8 mouse cellular contexts compared by ENCODE assay signal in the genomic region with DNA sequence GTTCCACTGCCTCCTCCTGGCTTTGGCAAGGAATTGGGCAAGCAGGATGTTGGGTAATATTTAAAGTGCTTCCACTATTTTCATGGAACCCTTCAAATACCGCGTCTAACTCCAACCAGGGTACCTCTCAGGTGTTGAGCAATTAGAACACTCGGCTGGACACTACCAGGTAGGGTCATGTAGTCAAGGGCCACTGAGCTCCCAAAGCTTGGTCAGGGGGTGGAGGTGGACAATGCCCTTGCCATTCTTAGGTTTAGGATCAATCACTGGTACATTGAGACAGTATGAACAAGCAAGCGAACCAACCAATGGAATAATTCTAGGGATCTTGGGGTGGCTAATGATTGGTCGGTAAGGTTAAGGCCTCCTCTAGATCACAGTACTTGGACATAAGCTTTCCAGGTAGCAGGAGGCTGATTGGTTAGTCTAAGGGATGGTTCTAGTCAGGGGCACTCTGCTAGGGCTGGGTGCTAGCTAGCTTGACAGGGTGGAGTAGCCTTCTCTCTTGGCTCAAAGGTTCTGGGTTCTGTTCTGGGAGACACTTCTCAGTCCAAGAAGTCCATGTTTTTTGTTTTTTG. TPM values are rescaled to one million over a fixed set of nuclear protein-coding genes. Genes with fewer than 3 reads are reported as not detected.
A peak's percentile ranks its signal among the peaks of the same experiment; 100 is the strongest.
DNase-seq lines count a peak whose midpoint lies in the region; ATAC-seq and TF ChIP-seq lines count a peak whose summit lies in the region.

No protein-coding gene starts in this region.

- peak overlapping the region; percentile 66; the same call in 1 of the 2 replicates for H3K4me3 ChIP-seq in left cerebral cortex, adult 2 months
- peak overlapping the region; percentile 66 for H3K4me3 ChIP-seq in forebrain, embryonic 10.5 days
- H3K4me3 ChIP-seq in intestine, postnatal 0 days (ENCODE audit: low read depth, low read length), result peak overlapping the region; percentile 33
- H3K4me3 ChIP-seq in neural tube, embryonic 12.5 days, result peak overlapping the region; percentile 54; the same call in 1 of the 2 replicates

- no peak for DNase-seq in left cerebral cortex, adult 2 months (ENCODE audit: extremely low spot score in 1 of 2, low spot score in 2 of 2)
- DNase-seq in left cerebral cortex, postnatal 14 days (ENCODE audit: low spot score in 2 of 2), result no peak
- no peak for DNase-seq in forebrain, embryonic 10.5 days (ENCODE audit: extremely low spot score, low spot score)
- no peak for DNase-seq in layer of hippocampus, adult 8-10 months (ENCODE audit: low spot score in 2 of 2)
- DNase-seq in right cerebral cortex, postnatal 36 days (ENCODE audit: low spot score in 2 of 2), result no peak
- DNase-seq in embryo, embryonic 11 days, result no peak

- H3K4me1 ChIP-seq in forebrain, embryonic 10.5 days, result peaks cover 55% of the 10 kb centered on the region
- H3K4me1 ChIP-seq in intestine, postnatal 0 days (replicated peaks; ENCODE audit: control insufficient read depth, insufficient read depth, low read length), result peaks cover 8% of the 10 kb centered on the region
- H3K4me1 ChIP-seq in neural tube, embryonic 12.5 days, result peaks cover 50% of the 10 kb centered on the region

- peak overlapping the region; percentile 76; the same call in 1 of the 2 replicates for H3K4me2 ChIP-seq in intestine, postnatal 0 days (replicated peaks; ENCODE audit: low read depth)
- peak overlapping the region; percentile 96 for H3K4me2 ChIP-seq in neural tube, embryonic 12.5 days (replicated peaks)

- ATAC-seq in intestine, postnatal 0 days, result no peak
- no peak for ATAC-seq in neural tube, embryonic 12.5 days (ENCODE audit: low FRiP score, low read depth)

- intact Hi-C loops in left cerebral cortex, adult 2 months (cut with DNase I), result no loop called here
- intact Hi-C loops in left cerebral cortex, postnatal 14 days (cut with DNase I), result no loop called here

- WGBS in forebrain, embryonic 10.5 days, result 21% methylated on average over 5 of the region's 5 CpGs
- WGBS in intestine, postnatal 0 days, result 46% methylated on average over 5 of the region's 5 CpGs
- WGBS in neural tube, embryonic 12.5 days, result 30% methylated on average over 5 of the region's 5 CpGs

- peak; percentile 43 for TF ChIP-seq CTCF in left cerebral cortex, adult 2 months (IDR thresholded peaks at IDR 0.05)
- TF ChIP-seq CTCF in intestine, postnatal 0 days (IDR thresholded peaks at IDR 0.05; ENCODE audit: low read depth), result peak; percentile 50

- H3K9ac ChIP-seq in intestine, postnatal 0 days (ENCODE audit: low read depth, low read length), result no peak overlapping the region
- no peak overlapping the region for H3K9ac ChIP-seq in neural tube, embryonic 12.5 days

- H3K27me3 ChIP-seq in forebrain, embryonic 10.5 days (ENCODE audit: poor library complexity, severe bottlenecking), result peaks cover 41% of the 10 kb centered on the region
- H3K27me3 ChIP-seq in intestine, postnatal 0 days (replicated peaks; ENCODE audit: control insufficient read depth, insufficient read depth, low read length), result peaks cover 8% of the 10 kb centered on the region; the same call in 1 of the 2 replicates
- peaks cover 14% of the 10 kb centered on the region for H3K27me3 ChIP-seq in neural tube, embryonic 12.5 days (replicated peaks)

- no peaks in the 10 kb centered on the region for H3K9me3 ChIP-seq in forebrain, embryonic 10.5 days
- H3K9me3 ChIP-seq in intestine, postnatal 0 days (ENCODE audit: control insufficient read depth), result no peaks in the 10 kb centered on the region
- no peaks in the 10 kb centered on the region for H3K9me3 ChIP-seq in neural tube, embryonic 12.5 days

- H3K36me3 ChIP-seq in forebrain, embryonic 10.5 days (replicated peaks), result peaks cover 37% of the 10 kb centered on the region
- peaks cover 15% of the 10 kb centered on the region for H3K36me3 ChIP-seq in intestine, postnatal 0 days (ENCODE audit: control insufficient read depth, insufficient read depth)
- H3K36me3 ChIP-seq in neural tube, embryonic 12.5 days, result peaks cover 24% of the 10 kb centered on the region

- peak overlapping the region; percentile 99; the same call in 1 of the 2 replicates for H3K27ac ChIP-seq in left cerebral cortex, adult 2 months
- peak overlapping the region; percentile 88; the same call in 1 of the 2 replicates for H3K27ac ChIP-seq in forebrain, embryonic 10.5 days
- no peak overlapping the region for H3K27ac ChIP-seq in intestine, postnatal 0 days (ENCODE audit: low read depth, low read length)
- no peak overlapping the region for H3K27ac ChIP-seq in neural tube, embryonic 12.5 days

RNA-seq across cellular contexts. Expression of a gene that starts 3.2 kb away (rescaled TPM):
- 10 to 100 TPM; 10.5 to 11.5 TPM for total RNA-seq in left cerebral cortex, adult 2 months (2021)
- total RNA-seq in left cerebral cortex, postnatal 14 days (2021), result 10 to 100 TPM; 11.0 to 12.6 TPM
- polyA plus RNA-seq in forebrain, embryonic 10.5 days (2016; fragmentation: Nextera tagmentation; extraction: Ambion mirVana), result 2.3 and 2.9 TPM in 2 replicates
- 2.0 and 2.1 TPM in 2 replicates for polyA plus RNA-seq in intestine, postnatal 0 days (2015; fragmentation: Nextera tagmentation; extraction: Ambion mirVana)
- polyA plus RNA-seq in neural tube, embryonic 12.5 days (2016; fragmentation: Nextera tagmentation; extraction: Ambion mirVana), result 9.0 and 10.6 TPM in 2 replicates
- 10 to 100 TPM in 1 of 4 experiments, 1 to 10 TPM in 3; 8.6 to 10.1 (median 9.3) TPM for total RNA-seq in layer of hippocampus, adult 8-10 months (2022)

RNA-seq across cellular contexts. Expression of a gene that starts 7.2 kb away (rescaled TPM):
- 10 to 100 TPM; 63.3 to 69.7 TPM for total RNA-seq in left cerebral cortex, adult 2 months (2021)
- total RNA-seq in left cerebral cortex, postnatal 14 days (2021), result 10 to 100 TPM; 71.1 to 72.5 TPM
- 6.8 and 7.5 TPM in 2 replicates for polyA plus RNA-seq in forebrain, embryonic 10.5 days (2016; fragmentation: Nextera tagmentation; extraction: Ambion mirVana)
- 3.1 and 3.4 TPM in 2 replicates for polyA plus RNA-seq in intestine, postnatal 0 days (2015; fragmentation: Nextera tagmentation; extraction: Ambion mirVana)
- polyA plus RNA-seq in neural tube, embryonic 12.5 days (2016; fragmentation: Nextera tagmentation; extraction: Ambion mirVana), result 12.4 and 13.0 TPM in 2 replicates
- total RNA-seq in layer of hippocampus, adult 8-10 months (2022), result 10 to 100 TPM; 60.0 to 71.5 (median 64.0) TPM

RNA-seq across cellular contexts. Expression of a gene that starts 8.1 kb away (rescaled TPM):
- total RNA-seq in left cerebral cortex, adult 2 months (2021), result 10 to 100 TPM; 10.8 to 11.0 TPM
- total RNA-seq in left cerebral cortex, postnatal 14 days (2021), result 10 to 100 TPM in 1 of 2 experiments, 1 to 10 TPM in 1; 8.7 to 10.1 TPM
- 22.1 and 22.6 TPM in 2 replicates for polyA plus RNA-seq in forebrain, embryonic 10.5 days (2016; fragmentation: Nextera tagmentation; extraction: Ambion mirVana)
- polyA plus RNA-seq in intestine, postnatal 0 days (2015; fragmentation: Nextera tagmentation; extraction: Ambion mirVana), result 6.8 and 7.3 TPM in 2 replicates
- 13.5 and 14.2 TPM in 2 replicates for polyA plus RNA-seq in neural tube, embryonic 12.5 days (2016; fragmentation: Nextera tagmentation; extraction: Ambion mirVana)
- 10 to 100 TPM in 2 of 4 experiments, 1 to 10 TPM in 2; 8.7 to 11.4 (median 10.0) TPM for total RNA-seq in layer of hippocampus, adult 8-10 months (2022)

RNA-seq across cellular contexts. Expression of a gene that starts 38.8 kb away (rescaled TPM):
- 1 to 10 TPM; 7.9 to 8.8 TPM for total RNA-seq in left cerebral cortex, adult 2 months (2021)
- total RNA-seq in left cerebral cortex, postnatal 14 days (2021), result 1 to 10 TPM; 6.2 to 6.7 TPM
- 126 and 128 TPM in 2 replicates for polyA plus RNA-seq in forebrain, embryonic 10.5 days (2016; fragmentation: Nextera tagmentation; extraction: Ambion mirVana)
- polyA plus RNA-seq in intestine, postnatal 0 days (2015; fragmentation: Nextera tagmentation; extraction: Ambion mirVana), result 7.8 and 8.6 TPM in 2 replicates
- polyA plus RNA-seq in neural tube, embryonic 12.5 days (2016; fragmentation: Nextera tagmentation; extraction: Ambion mirVana), result 53.5 and 54.8 TPM in 2 replicates
- 1 to 10 TPM; 5.1 to 8.0 (median 7.5) TPM for total RNA-seq in layer of hippocampus, adult 8-10 months (2022)

RNA-seq across cellular contexts. Expression of a gene that starts 43.0 kb away (rescaled TPM):
- 1,000 to 10,000 TPM; 1,211 to 1,240 TPM for total RNA-seq in left cerebral cortex, adult 2 months (2021)
- 1,000 to 10,000 TPM; 1,506 to 1,590 TPM for total RNA-seq in left cerebral cortex, postnatal 14 days (2021)
- polyA plus RNA-seq in forebrain, embryonic 10.5 days (2016; fragmentation: Nextera tagmentation; extraction: Ambion mirVana), result 419 and 421 TPM in 2 replicates
- polyA plus RNA-seq in intestine, postnatal 0 days (2015; fragmentation: Nextera tagmentation; extraction: Ambion mirVana), result 1,362 and 1,364 TPM in 2 replicates
- 671 and 684 TPM in 2 replicates for polyA plus RNA-seq in neural tube, embryonic 12.5 days (2016; fragmentation: Nextera tagmentation; extraction: Ambion mirVana)
- total RNA-seq in layer of hippocampus, adult 8-10 months (2022), result 1,000 to 10,000 TPM in 3 of 4 experiments, 100 to 1,000 TPM in 1; 996 to 1,139 (median 1,074) TPM

Comparison
In these comparisons a context has a peak if more than half of its experiments do, and no peak if none do; other contexts are left out.
1. H3K27ac ChIP-seq: peak in left cerebral cortex, adult 2 months (single experiment) and forebrain, embryonic 10.5 days (single experiment); none in intestine, postnatal 0 days (single experiment) and neural tube, embryonic 12.5 days (single experiment).
2. Peak in every context shown above with its lines, with median percentiles within 50 percentile points of each other: H3K4me3 ChIP-seq.